Mouse (Mus musculus) left cerebral cortex, postnatal 25 days (tissue): ENCODE data around the gene Olfr320. TPM values are rescaled to one million over a fixed set of nuclear protein-coding genes. Genes with fewer than 3 reads are reported as not detected.

Experiments used
- total RNA-seq, 2 experiments: library from RNA; stranded (reverse); gene quantifications; 2 replicates each; pipeline ENCODE4 v1.2.3; 2021

Gene Olfr320
- total RNA-seq, 2 experiments from 2014 or later: not detected

Other genes with a start within 250 kb of the Olfr320 start
- not detected for gene Gm12253, start 248.5 kb upstream of the Olfr320 start, total RNA-seq
- gene Lypd9, start 228.2 kb upstream of the Olfr320 start, total RNA-seq: not detected
- not detected for gene Olfr30, start 218.8 kb upstream of the Olfr320 start, total RNA-seq
- gene Olfr332, start 188.5 kb upstream of the Olfr320 start, total RNA-seq: not detected
- not detected for gene Olfr331, start 178.5 kb upstream of the Olfr320 start, total RNA-seq
- not detected for gene Olfr330, start 146.3 kb upstream of the Olfr320 start, total RNA-seq
- gene Olfr329-ps, start 134.7 kb upstream of the Olfr320 start, total RNA-seq: not detected
- gene Olfr328, start 125.5 kb upstream of the Olfr320 start, total RNA-seq: under 1 TPM; 0.21 TPM
- not detected for gene Olfr224, start 110.5 kb upstream of the Olfr320 start, total RNA-seq
- not detected for gene Olfr325, start 103.4 kb upstream of the Olfr320 start, total RNA-seq
- not detected for gene Olfr324, start 86.0 kb upstream of the Olfr320 start, total RNA-seq
- gene 2210407C18Rik, start 65.0 kb upstream of the Olfr320 start, total RNA-seq: not detected
- not detected for gene Olfr323, start 50.6 kb upstream of the Olfr320 start, total RNA-seq
- gene Trim58, start 40.6 kb upstream of the Olfr320 start, total RNA-seq: not detected
- not detected for gene Olfr322, start 22.3 kb upstream of the Olfr320 start, total RNA-seq
- gene Olfr319, start 18.1 kb downstream of the Olfr320 start, total RNA-seq: not detected
- gene Olfr318, start 42.9 kb downstream of the Olfr320 start, total RNA-seq: not detected
- not detected for gene Olfr317, start 58.1 kb downstream of the Olfr320 start, total RNA-seq
- 1 to 10 TPM in 1 of 2 experiments, under 1 TPM in 1; 0.44 to 1.1 TPM for gene Olfr316, start 71.6 kb downstream of the Olfr320 start, total RNA-seq
- not detected for gene Olfr315, start 92.1 kb downstream of the Olfr320 start, total RNA-seq
- not detected for gene Olfr314, start 101.9 kb downstream of the Olfr320 start, total RNA-seq
- gene Fam183b, start 120.9 kb downstream of the Olfr320 start, total RNA-seq: 1 to 10 TPM; 1.2 to 3.0 TPM
- not detected for gene Olfr313, start 133.9 kb downstream of the Olfr320 start, total RNA-seq
- not detected for gene Olfr312, start 148.1 kb downstream of the Olfr320 start, total RNA-seq
- gene Olfr311, start 158.2 kb downstream of the Olfr320 start, total RNA-seq: under 1 TPM in 1 of 2 experiments, not detected in 1; 0.21 TPM
- gene Gm12258, start 166.1 kb downstream of the Olfr320 start, total RNA-seq: 10 to 100 TPM; 18.4 to 21.5 TPM
- 10 to 100 TPM in 1 of 2 experiments, 1 to 10 TPM in 1; 9.3 to 10.2 TPM for gene 2810021J22Rik, start 186.1 kb downstream of the Olfr320 start, total RNA-seq
- gene Zfp39, start 223.1 kb downstream of the Olfr320 start, total RNA-seq: 1 to 10 TPM; 8.2 to 9.4 TPM
- gene Btnl10, start 236.8 kb downstream of the Olfr320 start, total RNA-seq: not detected